Mouse (Mus musculus): ENCODE measurements around the gene Itgb3.

DNA sequence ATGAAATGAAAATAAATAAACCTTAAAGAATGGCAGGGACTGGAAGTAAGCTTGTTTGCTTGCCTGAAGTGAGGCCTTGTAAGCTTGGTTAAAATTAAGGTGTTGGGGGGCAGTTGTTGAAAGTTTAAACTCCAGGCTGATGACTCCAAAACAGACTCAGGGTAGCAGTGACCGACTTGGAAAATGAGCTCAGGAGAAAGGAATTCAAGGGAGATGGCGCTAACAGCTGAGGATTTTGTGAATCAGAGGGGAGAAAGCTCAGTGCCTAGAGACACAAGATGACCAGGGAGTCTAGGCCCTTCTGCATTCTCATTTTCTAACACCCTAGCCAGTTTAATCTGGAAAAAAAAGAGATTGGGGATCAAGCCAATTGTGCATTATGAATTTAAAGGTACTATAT, 46.8 kb upstream of the Itgb3 start:
- no peak for TF ChIP-seq POLR2A (IDR thresholded peaks at IDR 0.05; ENCODE audit: insufficient read length, low read depth)
- TF ChIP-seq TCF3 (IDR thresholded peaks at IDR 0.05; ENCODE audit: insufficient read length, low read depth) = no peak
- TF ChIP-seq SRF (IDR thresholded peaks at IDR 0.05; ENCODE audit: control insufficient read depth, insufficient read length, low read depth) = no peak
- TF ChIP-seq TCF12 (IDR thresholded peaks at IDR 0.05; ENCODE audit: insufficient read depth, poor library complexity, severe bottlenecking) = peak; percentile 76
- TF ChIP-seq MAX (IDR thresholded peaks at IDR 0.05; ENCODE audit: low read depth) = no peak
- TF ChIP-seq REST (IDR thresholded peaks at IDR 0.05; ENCODE audit: insufficient read depth, insufficient read length) = no peak
- TF ChIP-seq USF1 (IDR thresholded peaks at IDR 0.05; ENCODE audit: low read depth) = no peak
- peak; percentile 75 to 87 (median 85) for TF ChIP-seq MYOD1 (IDR thresholded peaks at IDR 0.05; ENCODE audit: control insufficient read depth in 1 of 3, insufficient read length in 2 of 3, low read depth in 2 of 3)
- TF ChIP-seq POLR2AphosphoS2 (IDR thresholded peaks at IDR 0.05; ENCODE audit: insufficient read length, low read depth) = no peak
- TF ChIP-seq MYOG (IDR thresholded peaks at IDR 0.05; ENCODE audit: control insufficient read depth in 1 of 3, insufficient read depth in 1 of 3, insufficient read length in 2 of 3, low read depth in 2 of 3) = peak in 2 of 3 experiments; percentile 71 to 88
